Mouse (Mus musculus): ENCODE measurements around the gene Prl. TPM values are rescaled to one million over a fixed set of nuclear protein-coding genes. Genes with fewer than 3 reads are reported as not detected.

The Prl gene
- polyA plus RNA-seq, 1 experiment from 2014 or later, result not detected

Other genes with a start within 250 kb of the Prl start
- not detected in 2 replicates for gene Prl3d1, start 36.6 kb downstream of the Prl start, polyA plus RNA-seq (2015; fragmentation: Nextera tagmentation; extraction: Ambion mirVana)
- gene Prl3d2, start 64.1 kb downstream of the Prl start, polyA plus RNA-seq (2015; fragmentation: Nextera tagmentation; extraction: Ambion mirVana), result not detected in 2 replicates
- not detected in 2 replicates for gene Prl3d3, start 99.2 kb downstream of the Prl start, polyA plus RNA-seq (2015; fragmentation: Nextera tagmentation; extraction: Ambion mirVana)
- gene Prl3c1, start 139.1 kb downstream of the Prl start, polyA plus RNA-seq (2015; fragmentation: Nextera tagmentation; extraction: Ambion mirVana), result not detected in 2 replicates
- gene Prl3b1, start 184.3 kb downstream of the Prl start, polyA plus RNA-seq (2015; fragmentation: Nextera tagmentation; extraction: Ambion mirVana), result not detected in 2 replicates
- not detected in 2 replicates for gene Prl3a1, start 201.9 kb downstream of the Prl start, polyA plus RNA-seq (2015; fragmentation: Nextera tagmentation; extraction: Ambion mirVana)